Mouse (Mus musculus) limb, embryonic 14.5 days (tissue): ENCODE data around the gene Frmd6. TPM values are rescaled to one million over a fixed set of nuclear protein-coding genes. Genes with fewer than 3 reads are reported as not detected.

Experiments
- ATAC-seq: fragments of 200-750 bp; cut with Nextera tagmentation; 2 replicates; pipeline ENCODE4 v1.8.0; 2017; ENCODE audit warnings: low read depth, moderate number of reproducible peaks, moderate TSS enrichment; ENCODE audit not compliant: low FRiP score
- DNase-seq: peaks from one replicate; pipeline ENCODE4 v3.0.0-alpha.2; 2015; ENCODE audit warnings: low spot score
- H3K27ac ChIP-seq: fragments of 300-500 bp; sonication (generic); replicated peaks from 2 replicates; pipeline ENCODE4 v1.5.1; 2014; ENCODE audit warnings: low read depth, mild to moderate bottlenecking, low read length, moderate library complexity, mixed read lengths
- H3K27me3 ChIP-seq: fragments of 300-500 bp; sonication (generic); 2 replicates; pipeline ENCODE4 v1.6.1; 2014; ENCODE audit warnings: low read length, mixed read lengths; ENCODE audit not compliant: control insufficient read depth, insufficient read depth
- H3K36me3 ChIP-seq: fragments of 300-500 bp; sonication (generic); 2 replicates; pipeline ENCODE4 v1.6.1; 2014; ENCODE audit warnings: mild to moderate bottlenecking, low read length, moderate library complexity, mixed read lengths; ENCODE audit not compliant: control insufficient read depth, insufficient read depth
- H3K4me1 ChIP-seq: fragments of 300-500 bp; sonication (generic); 2 replicates; pipeline ENCODE4 v1.6.1; 2014; ENCODE audit warnings: antibody characterized with exemption, low read length, mixed read lengths; ENCODE audit not compliant: control insufficient read depth, insufficient read depth
- H3K4me2 ChIP-seq: fragments of 300-500 bp; sonication (generic); replicated peaks from 2 replicates; pipeline ENCODE4 v1.6.1; 2014; ENCODE audit warnings: low read depth, mild to moderate bottlenecking, low read length, moderate library complexity; ENCODE audit not compliant: severe bottlenecking
- H3K4me3 ChIP-seq: fragments of 300-500 bp; sonication (generic); replicated peaks from 2 replicates; pipeline ENCODE4 v1.5.1; 2014; ENCODE audit warnings: low read length
- H3K9ac ChIP-seq: fragments of 300-500 bp; sonication (generic); 2 replicates; pipeline ENCODE4 v1.6.1; 2014; ENCODE audit warnings: mild to moderate bottlenecking, low read depth, low read length, moderate library complexity; ENCODE audit not compliant: severe bottlenecking
- H3K9me3 ChIP-seq: fragments of 300-500 bp; sonication (generic); 2 replicates; pipeline ENCODE4 v1.6.1; 2016; ENCODE audit warnings: low read length; ENCODE audit not compliant: control insufficient read depth
- POLR2A ChIP-seq: fragments of 200-500 bp; IDR thresholded peaks from 2 replicates; pipeline ENCODE4 v1.8.0; 2012; ENCODE audit warnings: inconsistent platforms, mild to moderate bottlenecking, moderate library complexity, borderline replicate concordance; ENCODE audit not compliant: insufficient read depth, insufficient read length; ENCODE audit errors: extremely low read depth
- WGBS: fragments of 180-500 bp; shearing (Covaris S2); extraction: QIAGEN DNeasy Blood & Tissue Kit; methylation state at CpG from one replicate; pipeline ENCODE4 v1.1.7; 2014; 5-methylcytosine and 5-hydroxymethylcytosine counted together
- polyA plus RNA-seq, 2 experiments: library from polyadenylated mRNA; depleted of rRNA in 1 of 2; stranded (reverse) in 1 of 2; unstranded in 1 of 2; fragments of >200 nt; fragmentation: Nextera tagmentation in 1 of 2; extraction: Ambion mirVana in 1 of 2; gene quantifications; 2 replicates each; pipeline versions ENCODE4 v1.2.1 to v1.2.3; 2012 to 2014

Frmd6 gene
- polyA plus RNA-seq, 2 experiments: 48.6 to 64.9 TPM

GRCm38 (mm10) chr12:70884973-70885372 lies 59.7 kb downstream of the Frmd6 start:
- Histone ChIP-seq H3K9me3 (no peaks in the 10 kb centered on the region), H3K9ac (no peak overlapping the region), H3K4me1 (no peaks in the 10 kb centered on the region), H3K27me3 (no peaks in the 10 kb centered on the region), H3K4me2 (no peak overlapping the region), H3K36me3 (peaks cover 82% of the 10 kb centered on the region), H3K4me3 (no peak overlapping the region), H3K27ac (no peak overlapping the region)
- no peak for ATAC-seq
- TF ChIP-seq POLR2A: no peak
- 84% methylated on average over 6 of the region's 6 CpGs for WGBS
- DNase-seq: no peak

- Histone ChIP-seq H3K27ac (no peak overlapping the region), H3K9me3 (no peaks in the 10 kb centered on the region), H3K4me1 (no peaks in the 10 kb centered on the region), H3K27me3 (no peaks in the 10 kb centered on the region), H3K4me3 (no peak overlapping the region), H3K9ac (no peak overlapping the region), H3K4me2 (no peak overlapping the region), H3K36me3 (peaks cover 82% of the 10 kb centered on the region)
- no peak for TF ChIP-seq POLR2A
- WGBS: 82% methylated on average over 10 of the region's 10 CpGs
- no peak for DNase-seq
- no peak for ATAC-seq
Observed at GRCm38 (mm10) chr12:70885576-70885975, 60.3 kb downstream of the Frmd6 start.

GRCm38 (mm10) chr12:70890405-70890804 lies 65.1 kb downstream of the Frmd6 start:
- no peaks in the 10 kb centered on the region for H3K27me3 ChIP-seq
- no peak for ATAC-seq
- 84% methylated on average over 5 of the region's 5 CpGs for WGBS
- no peak overlapping the region for H3K27ac ChIP-seq
- H3K36me3 ChIP-seq: peaks cover 89% of the 10 kb centered on the region
- H3K9me3 ChIP-seq: no peaks in the 10 kb centered on the region
- no peak for TF ChIP-seq POLR2A
- H3K4me1 ChIP-seq: no peaks in the 10 kb centered on the region
- H3K4me3 ChIP-seq: no peak overlapping the region
- DNase-seq: no peak
- no peak overlapping the region for H3K9ac ChIP-seq
- H3K4me2 ChIP-seq: no peak overlapping the region

GRCm38 (mm10) chr12:70890874-70891470 lies 65.7 kb downstream of the Frmd6 start:
- no peak overlapping the region for H3K4me3 ChIP-seq
- no peaks in the 10 kb centered on the region for H3K9me3 ChIP-seq
- no peak for ATAC-seq
- no peak overlapping the region for H3K4me2 ChIP-seq
- H3K27ac ChIP-seq: no peak overlapping the region
- DNase-seq: no peak
- TF ChIP-seq POLR2A: no peak
- no peak overlapping the region for H3K9ac ChIP-seq
- no peaks in the 10 kb centered on the region for H3K27me3 ChIP-seq
- 93% methylated on average over 8 of the region's 8 CpGs for WGBS
- H3K4me1 ChIP-seq: no peaks in the 10 kb centered on the region
- peaks cover 86% of the 10 kb centered on the region for H3K36me3 ChIP-seq

GRCm38 (mm10) chr12:70895275-70895674 lies 70.0 kb downstream of the Frmd6 start:
- Histone ChIP-seq H3K27ac (no peak overlapping the region), H3K27me3 (no peaks in the 10 kb centered on the region), H3K4me3 (no peak overlapping the region), H3K9ac (no peak overlapping the region), H3K36me3 (peaks cover 91% of the 10 kb centered on the region), H3K9me3 (no peaks in the 10 kb centered on the region), H3K4me2 (no peak overlapping the region), H3K4me1 (no peaks in the 10 kb centered on the region)
- 88% methylated on average over 7 of the region's 7 CpGs for WGBS
- TF ChIP-seq POLR2A: no peak
- no peak for DNase-seq
- ATAC-seq: no peak
